Comparison of ENCODE assay signal across 22 mouse cellular contexts in the genomic region with DNA sequence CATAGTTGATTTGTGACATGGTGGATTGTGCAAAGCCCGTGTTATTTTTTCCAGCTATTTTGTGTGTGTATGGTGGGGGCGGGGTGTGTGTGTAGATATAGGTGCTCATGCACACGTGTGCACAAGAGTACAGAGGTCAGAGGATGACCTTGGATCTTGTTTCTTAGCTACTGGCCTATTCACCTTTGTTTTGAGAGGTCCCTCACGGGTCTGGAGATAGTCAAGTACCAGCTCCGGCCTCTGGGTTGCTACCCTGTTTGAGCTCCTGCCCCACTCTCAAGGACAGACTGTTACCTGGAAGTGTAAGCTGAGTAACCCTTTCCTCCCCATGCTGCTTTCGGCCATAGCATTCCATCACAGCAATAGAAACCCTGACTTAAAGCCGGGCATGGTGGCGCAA.
DNase-seq lines count a peak whose midpoint lies in the region; ATAC-seq lines count a peak whose summit lies in the region.
"Had no signal": no experiment of that assay in that cellular context is flagged by ENCODE, and none has a peak within 500 bp of the region (broad histone marks: within the 10 kb centered on the region; RNA-seq: fewer than 3 reads in every experiment).

No protein-coding gene starts in this region.

- H3K36me3 ChIP-seq in heart, embryonic 11.5 days (ENCODE audit: control insufficient read depth, insufficient read depth, low read length), result no peaks in the 10 kb centered on the region
- no peaks in the 10 kb centered on the region for H3K36me3 ChIP-seq in kidney, embryonic 15.5 days
- H3K36me3 ChIP-seq in kidney, embryonic 14.5 days (ENCODE audit: control insufficient read depth, insufficient read depth, low read length), result no peaks in the 10 kb centered on the region
- H3K36me3 ChIP-seq in embryonic facial prominence, embryonic 15.5 days, result no peaks in the 10 kb centered on the region
- no peaks in the 10 kb centered on the region for H3K36me3 ChIP-seq in stomach, embryonic 14.5 days (ENCODE audit: control insufficient read depth, insufficient read depth, low read length)
- H3K36me3 ChIP-seq: forebrain, embryonic 10.5 days; limb, embryonic 13.5 days; midbrain, embryonic 12.5 days; neural tube, embryonic 12.5 days had no signal

- intact Hi-C loops in heart, postnatal 36 days (cut with DNase I), result loop anchor here (1.0 to 5.0 kb wide), 5 partner anchors 83 to 241 kb away; no protein-coding TSS in a partner anchor

- no peak overlapping the region for H3K9ac ChIP-seq in heart, embryonic 11.5 days (ENCODE audit: low read depth, low read length)
- no peak overlapping the region for H3K9ac ChIP-seq in kidney, embryonic 15.5 days
- H3K9ac ChIP-seq in kidney, embryonic 14.5 days (ENCODE audit: low read depth, low read length), result no peak overlapping the region
- no peak overlapping the region for H3K9ac ChIP-seq in embryonic facial prominence, embryonic 15.5 days
- H3K9ac ChIP-seq in stomach, embryonic 14.5 days (replicated peaks; ENCODE audit: low read depth, low read length), result no peak overlapping the region
- H3K9ac ChIP-seq: forebrain, postnatal 0 days; hindbrain, embryonic 14.5 days; limb, embryonic 13.5 days; liver, embryonic 14.5 days; midbrain, embryonic 12.5 days; neural tube, embryonic 12.5 days had no signal

- H3K9me3 ChIP-seq in heart, embryonic 11.5 days (replicated peaks; ENCODE audit: control insufficient read depth, low read length), result no peaks in the 10 kb centered on the region
- no peaks in the 10 kb centered on the region for H3K9me3 ChIP-seq in kidney, embryonic 15.5 days (replicated peaks)
- H3K9me3 ChIP-seq in kidney, embryonic 14.5 days (ENCODE audit: control insufficient read depth, low read length), result no peaks in the 10 kb centered on the region
- no peaks in the 10 kb centered on the region for H3K9me3 ChIP-seq in embryonic facial prominence, embryonic 15.5 days (replicated peaks)
- H3K9me3 ChIP-seq in stomach, embryonic 14.5 days (ENCODE audit: control insufficient read depth, low read depth, low read length), result no peaks in the 10 kb centered on the region
- H3K9me3 ChIP-seq: forebrain, embryonic 10.5 days; limb, embryonic 13.5 days; midbrain, embryonic 12.5 days; neural tube, embryonic 12.5 days had no signal

- no peaks in the 10 kb centered on the region for H3K27me3 ChIP-seq in heart, embryonic 11.5 days (ENCODE audit: control insufficient read depth, insufficient read depth, low read length)
- peaks cover 5% of the 10 kb centered on the region for H3K27me3 ChIP-seq in kidney, embryonic 15.5 days
- H3K27me3 ChIP-seq in kidney, embryonic 14.5 days (ENCODE audit: control insufficient read depth, insufficient read depth, low read length), result no peaks in the 10 kb centered on the region
- H3K27me3 ChIP-seq in embryonic facial prominence, embryonic 15.5 days, result no peaks in the 10 kb centered on the region
- H3K27me3 ChIP-seq in stomach, embryonic 14.5 days (ENCODE audit: control insufficient read depth, insufficient read depth, low read length), result no peaks in the 10 kb centered on the region
- H3K27me3 ChIP-seq: CH12.LX; limb, embryonic 13.5 days; midbrain, embryonic 12.5 days; neural tube, embryonic 12.5 days had no signal

- peak overlapping the region; percentile 94 for H3K27ac ChIP-seq in heart, embryonic 11.5 days (ENCODE audit: low read depth, low read length)
- 0 out of 2 replicates have a peak overlapping the region, but pooled peaks have one; percentile 59 for H3K27ac ChIP-seq in kidney, embryonic 15.5 days
- no peak overlapping the region for H3K27ac ChIP-seq in kidney, embryonic 14.5 days (ENCODE audit: low read depth, low read length)
- no peak overlapping the region for H3K27ac ChIP-seq in embryonic facial prominence, embryonic 15.5 days (replicated peaks)
- no peak overlapping the region for H3K27ac ChIP-seq in stomach, embryonic 14.5 days (ENCODE audit: low read length)
- H3K27ac ChIP-seq: hindbrain, embryonic 14.5 days; left cerebral cortex, adult 2 months; liver, embryonic 14.5 days; midbrain, embryonic 12.5 days; neural tube, embryonic 12.5 days had no signal

- H3K4me3 ChIP-seq in heart, embryonic 11.5 days (ENCODE audit: low read depth, low read length), result no peak overlapping the region
- no peak overlapping the region for H3K4me3 ChIP-seq in kidney, embryonic 15.5 days (replicated peaks)
- H3K4me3 ChIP-seq in kidney, embryonic 14.5 days (ENCODE audit: low read length), result no peak overlapping the region
- no peak overlapping the region for H3K4me3 ChIP-seq in embryonic facial prominence, embryonic 15.5 days (replicated peaks)
- no peak overlapping the region for H3K4me3 ChIP-seq in stomach, embryonic 14.5 days (ENCODE audit: low read depth, low read length)
- H3K4me3 ChIP-seq: forebrain, embryonic 10.5 days; left cerebral cortex, adult 2 months; limb, embryonic 13.5 days; midbrain, embryonic 12.5 days; neural tube, embryonic 12.5 days had no signal

- no peak for DNase-seq in heart, postnatal 36 days
- DNase-seq in retina, postnatal 1 day, result no peak
- no peak for DNase-seq in ovary, postnatal 10 days (ENCODE audit: low spot score)
- DNase-seq: cerebellum, postnatal 25 days; embryo, embryonic 11 days; kidney, postnatal 14 days; thymus, postnatal 36 days had no signal

- peaks cover 41% of the 10 kb centered on the region for H3K4me1 ChIP-seq in heart, embryonic 11.5 days (ENCODE audit: control insufficient read depth, insufficient read depth, low read length)
- H3K4me1 ChIP-seq in kidney, embryonic 15.5 days, result peaks cover 29% of the 10 kb centered on the region
- peaks cover 3% of the 10 kb centered on the region for H3K4me1 ChIP-seq in kidney, embryonic 14.5 days (ENCODE audit: control insufficient read depth, insufficient read depth, low read length)
- peaks cover 11% of the 10 kb centered on the region for H3K4me1 ChIP-seq in embryonic facial prominence, embryonic 15.5 days
- H3K4me1 ChIP-seq in stomach, embryonic 14.5 days (ENCODE audit: control insufficient read depth, insufficient read depth, low read length), result peaks cover 4% of the 10 kb centered on the region; the same call in 1 of the 2 replicates

- peak overlapping the region; percentile 3; the same call in 1 of the 2 replicates for H3K4me2 ChIP-seq in heart, embryonic 11.5 days
- no peak overlapping the region for H3K4me2 ChIP-seq in kidney, embryonic 15.5 days
- no peak overlapping the region for H3K4me2 ChIP-seq in kidney, embryonic 14.5 days (replicated peaks; ENCODE audit: low read depth, low read length)
- no peak overlapping the region for H3K4me2 ChIP-seq in embryonic facial prominence, embryonic 15.5 days (replicated peaks)
- H3K4me2 ChIP-seq in stomach, embryonic 14.5 days (replicated peaks; ENCODE audit: low read depth, low read length), result no peak overlapping the region
- H3K4me2 ChIP-seq: hindbrain, embryonic 14.5 days; limb, embryonic 13.5 days; midbrain, embryonic 12.5 days; neural tube, embryonic 12.5 days had no signal

- WGBS in heart, embryonic 11.5 days (ENCODE audit: insufficient replicate concordance), result 61% methylated on average over 8 of the region's 8 CpGs
- WGBS in kidney, embryonic 15.5 days, result 77% methylated on average over 8 of the region's 8 CpGs
- WGBS in kidney, embryonic 14.5 days, result 72% methylated on average over 8 of the region's 8 CpGs
- WGBS in embryonic facial prominence, embryonic 15.5 days, result 72% methylated on average over 8 of the region's 8 CpGs
- WGBS in stomach, embryonic 14.5 days, result 75% methylated on average over 8 of the region's 8 CpGs

- 0 out of 2 replicates have a peak, but pooled peaks have one; percentile 5 for ATAC-seq in heart, embryonic 11.5 days (replicated peaks; ENCODE audit: insufficient number of reproducible peaks, low FRiP score, low TSS enrichment)
- ATAC-seq in kidney, embryonic 15.5 days (replicated peaks; ENCODE audit: low FRiP score), result no peak
- no peak for ATAC-seq in kidney, embryonic 14.5 days (ENCODE audit: low FRiP score, low TSS enrichment)
- ATAC-seq in embryonic facial prominence, embryonic 15.5 days (ENCODE audit: insufficient number of reproducible peaks, low FRiP score, low TSS enrichment, low read depth), result 0 out of 2 replicates have a peak, but pooled peaks have one; percentile 39
- ATAC-seq in stomach, embryonic 14.5 days (ENCODE audit: insufficient number of reproducible peaks, insufficient read depth, low FRiP score, low read depth), result 0 out of 2 replicates have a peak, but pooled peaks have one; percentile 33
- ATAC-seq: intestine, embryonic 16.5 days had no signal

Comparison
In these comparisons a context has a peak if more than half of its experiments do, and no peak if none do; other contexts are left out.
1. H3K27ac ChIP-seq: peak in heart, embryonic 11.5 days (single experiment) and kidney, embryonic 15.5 days (single experiment); none in kidney, embryonic 14.5 days (single experiment), embryonic facial prominence, embryonic 15.5 days (single experiment) and stomach, embryonic 14.5 days (single experiment).
2. ATAC-seq: peak in heart, embryonic 11.5 days (single experiment), embryonic facial prominence, embryonic 15.5 days (single experiment) and stomach, embryonic 14.5 days (single experiment); none in kidney, embryonic 15.5 days (single experiment) and kidney, embryonic 14.5 days (single experiment).